Mouse (Mus musculus) CH12.LX (cell line): Measurements from ENCODE around the gene Myo1d. TPM values are rescaled to one million over a fixed set of nuclear protein-coding genes. Genes with fewer than 3 reads are reported as not detected.

Source experiments
- DNase-seq: peaks from one replicate; pipeline ENCODE4 v3.0.0-alpha.2; 2013; ENCODE audit errors: extremely low read depth
- H3K27ac ChIP-seq: 2 replicates; pipeline ENCODE4 v1.5.1; 2012; ENCODE audit warnings: low read depth, mild to moderate bottlenecking, control low read depth, moderate library complexity; ENCODE audit not compliant: insufficient read depth
- H3K27me3 ChIP-seq: replicated peaks from 2 replicates; pipeline ENCODE3; 2012; ENCODE audit warnings: inconsistent platforms
- H3K36me3 ChIP-seq, 2 experiments: replicated peaks in 1 of 2; 2 replicates each; pipeline versions ENCODE3 to v1.6.1; 2012; ENCODE audit warnings: inconsistent platforms in 1 of 2, low read length in 1 of 2, mild to moderate bottlenecking in 1 of 2, mixed read lengths in 1 of 2, moderate library complexity in 1 of 2; ENCODE audit not compliant: control insufficient read depth in 1 of 2, insufficient read depth in 1 of 2
- H3K4me1 ChIP-seq, 2 experiments: 2 replicates each; pipeline ENCODE4 v1.6.1; 2012; ENCODE audit warnings: inconsistent platforms in 1 of 2, moderate library complexity in 1 of 2; ENCODE audit not compliant: insufficient read depth in 2 of 2, control insufficient read depth in 1 of 2
- H3K4me2 ChIP-seq: 2 replicates; pipeline ENCODE4 v1.6.1; 2012; ENCODE audit warnings: low read depth, mild to moderate bottlenecking, control low read depth; ENCODE audit not compliant: poor library complexity, insufficient read depth, severe bottlenecking
- H3K4me3 ChIP-seq, 3 experiments: fragments of 150-350 bp in 1 of 3; sonication (generic) in 1 of 3; replicated peaks in 1 of 3; 2 replicates each; pipeline versions ENCODE3 to v1.5.1; 2011 to 2012; ENCODE audit warnings: low read depth in 2 of 3, low read length in 2 of 3, mild to moderate bottlenecking in 2 of 3, moderate library complexity in 2 of 3, control low read depth in 1 of 3, improper control_type of control experiment in 1 of 3, inconsistent platforms in 1 of 3, mixed read lengths in 1 of 3; ENCODE audit not compliant: poor library complexity in 1 of 3
- H3K79me2 ChIP-seq: replicated peaks from 2 replicates; pipeline ENCODE4 v1.6.1; 2012; ENCODE audit warnings: mild to moderate bottlenecking, moderate library complexity; ENCODE audit not compliant: control insufficient read depth, poor library complexity, insufficient read depth, severe bottlenecking; ENCODE audit errors: extremely low read depth
- H3K9ac ChIP-seq: 2 replicates; pipeline ENCODE4 v1.6.1; 2012; ENCODE audit warnings: low read depth, mild to moderate bottlenecking, control low read depth, moderate library complexity; ENCODE audit not compliant: insufficient read depth
- H3K9me3 ChIP-seq: replicated peaks from 2 replicates; pipeline ENCODE3; 2012; ENCODE audit warnings: low read length, inconsistent platforms, mixed read lengths
- E2F4 ChIP-seq: IDR thresholded peaks from 2 replicates; pipeline ENCODE4 v1.6.1; 2011; ENCODE audit warnings: low read depth, low read length, improper control_type of control experiment; ENCODE audit not compliant: insufficient replicate concordance
- ELF1 ChIP-seq: IDR thresholded peaks from 2 replicates; pipeline ENCODE4 v1.6.1; 2014; ENCODE audit warnings: low read depth, mild to moderate bottlenecking, inconsistent platforms, low read length, improper control_type of control experiment
- EP300 ChIP-seq: IDR thresholded peaks from 2 replicates; pipeline ENCODE4 v1.6.1; 2011; ENCODE audit warnings: low read length, improper control_type of control experiment
- ETS1 ChIP-seq: conservative IDR thresholded peaks from 2 replicates; pipeline ENCODE4 v1.6.1; 2012; ENCODE audit warnings: low read depth, mild to moderate bottlenecking, inconsistent platforms, low read length, improper control_type of control experiment, moderate library complexity
- GABPA ChIP-seq: IDR thresholded peaks from 2 replicates; pipeline ENCODE4 v1.6.1; 2012; ENCODE audit warnings: low read depth, low read length, improper control_type of control experiment, inconsistent platforms; ENCODE audit not compliant: insufficient replicate concordance
- HCFC1 ChIP-seq: IDR thresholded peaks from 2 replicates; pipeline ENCODE4 v1.6.1; 2012; ENCODE audit warnings: low read depth, mild to moderate bottlenecking, inconsistent platforms, low read length, improper control_type of control experiment
- IRF4 ChIP-seq: IDR thresholded peaks from 2 replicates; pipeline ENCODE4 v1.6.1; 2014; ENCODE audit warnings: low read depth, mild to moderate bottlenecking, inconsistent platforms, low read length, improper control_type of control experiment
- JUND ChIP-seq: conservative IDR thresholded peaks from 2 replicates; pipeline ENCODE4 v1.6.1; 2011; ENCODE audit warnings: low read depth, low read length, improper control_type of control experiment
- MAFK ChIP-seq: IDR thresholded peaks from 2 replicates; pipeline ENCODE4 v1.6.1; 2011; ENCODE audit warnings: low read length, improper control_type of control experiment; ENCODE audit not compliant: insufficient replicate concordance
- MAX ChIP-seq: IDR thresholded peaks from 2 replicates; pipeline ENCODE4 v1.6.1; 2011; ENCODE audit warnings: low read length, improper control_type of control experiment
- MAZ ChIP-seq: IDR thresholded peaks from 2 replicates; pipeline ENCODE4 v1.6.1; 2012; ENCODE audit warnings: low read depth, mild to moderate bottlenecking, inconsistent platforms, low read length, improper control_type of control experiment, moderate library complexity
- MEF2A ChIP-seq: IDR thresholded peaks from 2 replicates; pipeline ENCODE4 v1.6.1; 2014; ENCODE audit warnings: low read depth, mild to moderate bottlenecking, inconsistent platforms, low read length, improper control_type of control experiment, borderline replicate concordance
- NRF1 ChIP-seq: IDR thresholded peaks from 2 replicates; pipeline ENCODE4 v1.6.1; 2014; ENCODE audit warnings: low read depth, mild to moderate bottlenecking, inconsistent platforms, low read length, improper control_type of control experiment, moderate library complexity
- POLR2A ChIP-seq: IDR thresholded peaks from 2 replicates; pipeline ENCODE4 v1.6.1; 2011; ENCODE audit warnings: low read depth, mild to moderate bottlenecking, improper control_type of control experiment, low read length
- POLR2AphosphoS2 ChIP-seq: IDR thresholded peaks from 2 replicates; pipeline ENCODE4 v1.6.1; 2011; ENCODE audit warnings: low read depth, low read length, improper control_type of control experiment
- RCOR1 ChIP-seq: conservative IDR thresholded peaks from 2 replicates; pipeline ENCODE4 v1.6.1; 2012; ENCODE audit warnings: low read depth, mild to moderate bottlenecking, inconsistent platforms, low read length, improper control_type of control experiment
- SMC3 ChIP-seq: IDR thresholded peaks from 2 replicates; pipeline ENCODE4 v1.6.1; 2011; ENCODE audit warnings: low read depth, low read length, improper control_type of control experiment
- TCF12 ChIP-seq: IDR thresholded peaks from 2 replicates; pipeline ENCODE4 v1.6.1; 2014; ENCODE audit warnings: low read depth, mild to moderate bottlenecking, inconsistent platforms, low read length, improper control_type of control experiment
- UBTF ChIP-seq: IDR thresholded peaks from 2 replicates; pipeline ENCODE4 v1.6.1; 2012; ENCODE audit warnings: low read depth, mild to moderate bottlenecking, inconsistent platforms, low read length, improper control_type of control experiment, moderate library complexity
- USF1 ChIP-seq: IDR thresholded peaks from 2 replicates; pipeline ENCODE4 v1.6.1; 2014; ENCODE audit warnings: low read depth, mild to moderate bottlenecking, inconsistent platforms, low read length, improper control_type of control experiment
- ZMIZ1 ChIP-seq: IDR thresholded peaks from 2 replicates; pipeline ENCODE4 v1.6.1; 2012; ENCODE audit warnings: low read depth, mild to moderate bottlenecking, inconsistent platforms, low read length, improper control_type of control experiment
- dilution Hi-C: fragments of 300-500 bp; cut with MboI; formaldehyde crosslinking; loops from 2 replicates; pipeline ENCODE4 v1.14.3; 2020; ENCODE audit warnings: low sequenced_read_pairs; ENCODE audit not compliant: extremely low pct_unique_long_range_greater_than_20kb, extremely low pct_ligation_motif_present
- in situ Hi-C: fragments of 300-500 bp; cut with MboI; formaldehyde crosslinking; loops from 3 replicates; pipeline ENCODE4 v1.14.3; 2019; ENCODE audit warnings: low sequenced_read_pairs, low pct_ligation_motif_present, low pct_unique_long_range_greater_than_20kb, mixed read lengths
- polyA plus RNA-seq: library from polyadenylated mRNA; unstranded; fragments of >175 nt; gene quantifications from 2 replicates; pipeline ENCODE4 v1.2.1, GENCODE M21; 2012; ENCODE audit warnings: low read depth; ENCODE audit not compliant: insufficient read length
- total RNA-seq, 2 experiments: library from RNA; depleted of rRNA; stranded (reverse); fragments of 300-350 nt in 1 of 2; fragments of >200 nt in 1 of 2; gene quantifications; 2 replicates each; pipeline ENCODE4 v1.2.3; 2012 to 2014

Gene Myo1d
- total and polyA plus RNA-seq, 3 experiments, result 2.2 to 5.6 (median 2.9) TPM

DNA sequence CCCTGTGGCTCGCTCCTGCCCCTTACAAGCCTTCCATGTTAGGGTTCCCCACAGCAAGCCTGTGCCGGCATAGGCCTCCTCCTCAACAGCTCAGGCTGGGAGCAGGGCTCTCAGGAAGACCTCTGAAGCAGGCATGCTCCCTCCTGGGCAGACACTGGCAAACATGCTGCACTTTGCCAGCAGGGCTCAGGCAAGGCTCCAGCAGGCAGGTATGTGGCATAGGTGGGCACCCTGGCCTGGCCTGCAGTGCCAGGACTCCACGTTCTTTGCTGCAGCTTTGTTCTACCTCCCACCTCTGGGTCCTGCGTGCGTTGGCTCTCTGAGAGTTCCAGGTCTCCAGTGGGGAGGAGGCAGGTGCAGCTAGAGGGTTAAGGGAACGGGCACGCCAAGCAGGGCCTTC lies 296.9 kb downstream of the Myo1d start:
- H3K4me3 ChIP-seq, result no peak overlapping the region
- H3K79me2 ChIP-seq, result peaks cover 23% of the 10 kb centered on the region
- no peak overlapping the region for H3K9ac ChIP-seq
- no peak for DNase-seq
- no peaks in the 10 kb centered on the region for H3K27me3 ChIP-seq
- H3K9me3 ChIP-seq, result no peaks in the 10 kb centered on the region
- in situ Hi-C loops (no loop called here), dilution Hi-C loops (no loop called here)
- H3K4me1 ChIP-seq, result peaks cover 15 to 61% of the 10 kb centered on the region in 2 experiments
- no peak overlapping the region for H3K27ac ChIP-seq
- no peak overlapping the region for H3K4me2 ChIP-seq
- H3K36me3 ChIP-seq, result peaks cover 10 to 46% of the 10 kb centered on the region in 2 experiments
- TF ChIP-seq MEF2A (no peak), IRF4 (no peak), ZMIZ1 (no peak), ELF1 (no peak), MAZ (no peak), POLR2AphosphoS2 (no peak), NRF1 (no peak), EP300 (no peak), JUND (no peak), MAX (no peak), RCOR1 (no peak)

DNA sequence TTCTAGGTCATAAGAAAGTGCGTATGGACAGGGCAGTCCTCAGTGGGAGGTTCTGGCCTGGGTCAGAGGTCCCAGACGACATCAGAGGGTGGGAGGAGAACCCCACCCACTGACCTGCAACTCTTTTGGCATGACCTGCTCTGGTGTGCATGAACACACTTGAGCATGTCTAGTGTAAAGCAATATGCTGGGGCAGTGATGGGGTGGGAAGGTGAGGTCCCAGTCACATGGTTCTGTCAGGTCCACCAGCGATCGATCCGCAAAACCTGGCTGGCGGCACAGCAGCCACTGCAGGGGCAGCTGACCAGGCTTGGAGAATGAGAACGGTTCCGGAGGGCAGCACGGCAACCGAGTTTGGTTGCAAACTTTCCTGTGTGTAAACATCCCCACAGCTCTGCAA lies 297.5 kb downstream of the Myo1d start:
- peaks cover 17 to 61% of the 10 kb centered on the region in 2 experiments for H3K4me1 ChIP-seq
- dilution Hi-C loops, result no loop called here
- peaks cover 10 to 51% of the 10 kb centered on the region in 2 experiments for H3K36me3 ChIP-seq
- no peaks in the 10 kb centered on the region for H3K27me3 ChIP-seq
- no peak overlapping the region for H3K9ac ChIP-seq
- no peak overlapping the region for H3K27ac ChIP-seq
- peaks cover 26% of the 10 kb centered on the region for H3K79me2 ChIP-seq
- no peak overlapping the region for H3K4me2 ChIP-seq
- in situ Hi-C loops, result no loop called here
- H3K4me3 ChIP-seq, result no peak overlapping the region
- TF ChIP-seq ETS1 (no peak), POLR2AphosphoS2 (peak; percentile 40; the same call in 1 of the 2 replicates)
- TF ChIP-seq, all 38 proteins: peak for 1
- H3K9me3 ChIP-seq, result no peaks in the 10 kb centered on the region
- no peak for DNase-seq

DNA sequence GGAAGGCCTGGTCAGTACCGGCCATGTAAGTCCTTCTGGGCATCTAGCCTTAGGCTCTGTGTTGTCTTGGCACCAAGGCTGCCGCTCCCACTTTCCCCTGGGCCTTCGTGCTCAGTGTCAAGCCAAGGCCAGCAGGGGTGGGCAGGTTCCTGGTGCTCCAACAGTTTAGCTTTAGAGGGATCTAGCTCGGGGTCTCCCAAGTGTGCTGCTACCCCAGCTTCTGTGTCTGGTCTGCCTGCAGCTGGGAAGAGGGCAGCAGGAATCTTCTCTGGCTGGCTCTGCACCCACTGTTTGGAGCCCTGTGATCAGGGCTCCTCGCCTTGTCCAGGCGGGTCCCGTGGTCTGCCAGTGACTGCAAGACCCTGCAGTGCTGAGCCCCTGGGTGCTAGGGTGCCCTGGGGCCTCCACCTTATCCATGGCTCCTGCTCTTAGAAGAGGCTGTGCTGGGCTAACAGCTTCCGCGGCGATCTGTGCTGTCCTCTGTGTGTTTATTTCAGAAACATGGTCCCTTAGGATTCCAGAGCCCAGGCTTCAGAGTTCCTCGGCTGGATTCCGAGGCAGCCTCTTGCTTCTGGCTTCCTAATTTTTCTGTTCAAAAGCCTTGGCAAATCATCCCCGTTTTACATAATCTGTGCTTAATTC lies 298.3 kb downstream of the Myo1d start:
- no peak for TF ChIP-seq HCFC1
- no peak for TF ChIP-seq MAFK
- TF ChIP-seq E2F4, result no peak
- TF ChIP-seq SMC3, result no peak
- no peak for TF ChIP-seq UBTF
- TF ChIP-seq POLR2A, result no peak
- no peak for TF ChIP-seq USF1
- no peak for TF ChIP-seq MEF2A
- TF ChIP-seq ETS1, result no peak
- TF ChIP-seq NRF1, result no peak
- no peak for TF ChIP-seq ZMIZ1
- no peak for TF ChIP-seq TCF12
- no peak for TF ChIP-seq POLR2AphosphoS2
- no peak for TF ChIP-seq GABPA
- TF ChIP-seq, all 38 proteins: peak for 0
- Histone ChIP-seq H3K27me3 (no peaks in the 10 kb centered on the region), H3K4me1 (peaks cover 13 to 53% of the 10 kb centered on the region in 2 experiments), H3K4me2 (no peak overlapping the region), H3K79me2 (peaks cover 26% of the 10 kb centered on the region), H3K4me3 (no peak overlapping the region), H3K9me3 (no peaks in the 10 kb centered on the region), H3K27ac (no peak overlapping the region), H3K36me3 (peaks cover 10 to 51% of the 10 kb centered on the region in 2 experiments), H3K9ac (no peak overlapping the region)
- dilution Hi-C loops (no loop called here), in situ Hi-C loops (no loop called here)
- DNase-seq, result no peak
